Mouse (Mus musculus) midbrain, embryonic 16.5 days (tissue): Measurements from ENCODE around the gene D930007J09Rik. TPM values are rescaled to one million over a fixed set of nuclear protein-coding genes. Genes with fewer than 3 reads are reported as not detected.

Experiments used
- ATAC-seq: fragments of 200-750 bp; cut with Nextera tagmentation; 2 replicates; pipeline ENCODE4 v1.8.0; 2017; ENCODE audit warnings: moderate TSS enrichment
- H3K27ac ChIP-seq: fragments of 300-500 bp; sonication (generic); 2 replicates; pipeline ENCODE4 v1.5.1; 2014; ENCODE audit warnings: mild to moderate bottlenecking, low read length, mixed read lengths
- H3K27me3 ChIP-seq: fragments of 300-500 bp; sonication (generic); 2 replicates; pipeline ENCODE4 v1.6.1; 2014; ENCODE audit warnings: low read depth, low read length, mixed read lengths; ENCODE audit not compliant: control insufficient read depth, insufficient read depth
- H3K36me3 ChIP-seq: fragments of 300-500 bp; sonication (generic); 2 replicates; pipeline ENCODE4 v1.6.1; 2014; ENCODE audit warnings: mild to moderate bottlenecking, low read length, moderate library complexity, mixed read lengths; ENCODE audit not compliant: control insufficient read depth, insufficient read depth
- H3K4me1 ChIP-seq: fragments of 300-500 bp; sonication (generic); 2 replicates; pipeline ENCODE4 v1.6.1; 2014; ENCODE audit warnings: mild to moderate bottlenecking, low read length, mixed read lengths; ENCODE audit not compliant: control insufficient read depth, insufficient read depth
- H3K4me2 ChIP-seq: fragments of 300-500 bp; sonication (generic); 2 replicates; pipeline ENCODE4 v1.6.1; 2014; ENCODE audit warnings: mild to moderate bottlenecking, low read length, mixed read lengths
- H3K4me3 ChIP-seq: fragments of 300-500 bp; sonication (generic); 2 replicates; pipeline ENCODE4 v1.5.1; 2014; ENCODE audit warnings: low read depth, mild to moderate bottlenecking, low read length, moderate library complexity, mixed read lengths
- H3K9ac ChIP-seq: fragments of 300-500 bp; sonication (generic); 2 replicates; pipeline ENCODE4 v1.6.1; 2014; ENCODE audit warnings: low read depth, low read length, mixed read lengths
- H3K9me3 ChIP-seq: fragments of 300-500 bp; sonication (generic); replicated peaks from 2 replicates; pipeline ENCODE4 v1.6.1; 2014; ENCODE audit warnings: mild to moderate bottlenecking, low read length, mixed read lengths; ENCODE audit not compliant: control insufficient read depth, poor library complexity, severe bottlenecking
- WGBS: fragments of 180-500 bp; shearing (Covaris S2); extraction: QIAGEN DNeasy Blood & Tissue Kit; methylation state at CpG from one replicate; pipeline ENCODE4 v1.1.7; 2014; 5-methylcytosine and 5-hydroxymethylcytosine counted together
- polyA plus RNA-seq: library from polyadenylated mRNA; unstranded; fragments of >200 nt; fragmentation: Nextera tagmentation; extraction: Ambion mirVana; gene quantifications from 2 replicates; pipeline ENCODE4 v1.2.1, GENCODE M21; 2015

Gene D930007J09Rik
- polyA plus RNA-seq, 1 experiment from 2014 or later, result not detected

DNA sequence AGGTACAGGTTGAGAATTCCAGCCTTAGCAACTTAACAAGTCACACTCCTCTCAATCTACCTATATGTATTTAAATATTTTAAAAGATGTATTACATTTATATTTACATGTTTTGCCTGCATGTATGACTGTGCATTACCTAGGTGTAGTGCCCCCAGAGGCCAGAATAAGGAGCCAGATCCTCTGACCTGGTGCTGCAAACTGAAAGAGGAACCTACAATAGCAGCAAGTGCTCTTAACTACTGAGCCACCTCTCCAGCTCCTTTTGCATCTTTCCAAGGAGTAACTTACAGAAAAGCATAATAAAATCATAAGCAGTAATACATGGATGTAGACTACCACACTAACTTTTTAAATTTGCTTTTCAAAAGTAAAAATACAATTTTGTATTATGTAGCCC is 1.8 kb downstream of the D930007J09Rik start:
- H3K9me3 ChIP-seq, result no peaks in the 10 kb centered on the region
- H3K27me3 ChIP-seq, result no peaks in the 10 kb centered on the region
- peak overlapping the region; percentile 55 for H3K4me2 ChIP-seq
- peaks cover 24% of the 10 kb centered on the region for H3K4me1 ChIP-seq
- no peak overlapping the region for H3K4me3 ChIP-seq
- H3K27ac ChIP-seq, result no peak overlapping the region
- ATAC-seq, result no peak
- no peaks in the 10 kb centered on the region for H3K36me3 ChIP-seq
- no peak overlapping the region for H3K9ac ChIP-seq

DNA sequence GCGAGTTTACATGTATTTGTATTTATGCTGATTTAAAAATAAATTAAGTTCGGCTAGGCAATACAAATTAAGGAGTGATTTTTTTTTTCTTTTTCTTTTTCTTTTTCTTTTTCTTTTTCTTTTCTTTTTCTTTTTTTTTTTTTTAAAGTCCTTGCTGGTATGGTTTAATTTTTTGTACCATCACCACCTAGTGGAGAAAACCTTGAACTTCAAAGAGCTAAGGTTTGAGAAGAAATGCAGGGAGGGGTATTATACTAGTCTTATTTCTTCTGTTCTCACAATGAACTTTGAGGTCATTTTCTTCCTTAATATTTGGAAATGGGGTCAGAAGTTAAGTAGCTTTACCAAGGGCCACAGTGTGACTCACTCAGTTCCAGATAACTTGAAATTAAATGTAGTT is 3.5 kb downstream of the D930007J09Rik start:
- no peak overlapping the region for H3K4me3 ChIP-seq
- ATAC-seq, result no peak
- H3K4me1 ChIP-seq, result peaks cover 13% of the 10 kb centered on the region
- no peaks in the 10 kb centered on the region for H3K27me3 ChIP-seq
- no peaks in the 10 kb centered on the region for H3K9me3 ChIP-seq
- H3K27ac ChIP-seq, result no peak overlapping the region
- H3K4me2 ChIP-seq, result no peak overlapping the region
- no peaks in the 10 kb centered on the region for H3K36me3 ChIP-seq
- no peak overlapping the region for H3K9ac ChIP-seq
- 82% methylated on average over 2 of the region's 2 CpGs for WGBS

- WGBS, result 91% methylated on average over 1 of the region's 1 CpGs
- no peak for ATAC-seq
- no peak overlapping the region for H3K27ac ChIP-seq
Measured at GRCm38 (mm10) chr13:32797085-32797484, 5.6 kb downstream of the D930007J09Rik start.

DNA sequence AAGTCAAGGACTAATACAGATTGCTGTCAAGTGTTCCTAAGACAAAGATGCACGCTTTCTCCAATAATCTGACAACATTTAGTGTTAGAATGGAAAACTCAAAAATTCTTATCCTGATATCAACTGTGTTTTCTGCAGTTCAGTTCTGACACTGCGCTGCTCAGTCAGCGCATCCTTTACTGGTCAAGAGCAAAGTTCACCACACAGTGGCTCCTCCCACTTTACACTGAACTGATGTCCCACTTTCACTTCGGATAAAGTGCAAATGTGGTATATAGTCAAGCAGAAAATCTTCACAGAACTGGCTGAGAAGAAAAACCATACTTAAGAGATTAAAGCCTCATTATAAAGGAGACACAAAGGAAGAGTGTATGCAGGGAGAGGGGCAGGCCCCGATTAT is 7.5 kb downstream of the D930007J09Rik start:
- no peak overlapping the region for H3K4me3 ChIP-seq
- H3K9me3 ChIP-seq, result no peaks in the 10 kb centered on the region
- no peak overlapping the region for H3K4me2 ChIP-seq
- no peaks in the 10 kb centered on the region for H3K36me3 ChIP-seq
- ATAC-seq, result no peak
- no peaks in the 10 kb centered on the region for H3K4me1 ChIP-seq
- no peak overlapping the region for H3K9ac ChIP-seq
- WGBS, result 87% methylated on average over 5 of the region's 5 CpGs
- no peaks in the 10 kb centered on the region for H3K27me3 ChIP-seq
- no peak overlapping the region for H3K27ac ChIP-seq

More at GRCm38 (mm10) chr13:32797085-32797484, 5.6 kb downstream of the D930007J09Rik start:
- Histone ChIP-seq H3K4me3 (no peak overlapping the region), H3K27me3 (no peaks in the 10 kb centered on the region), H3K9ac (no peak overlapping the region), H3K9me3 (no peaks in the 10 kb centered on the region), H3K4me2 (no peak overlapping the region), H3K36me3 (no peaks in the 10 kb centered on the region), H3K4me1 (0 out of 2 replicates have a peak, but pooled peaks cover 2% of the 10 kb centered on the region)

- H3K4me3 ChIP-seq, result no peak overlapping the region
- H3K4me1 ChIP-seq, result no peaks in the 10 kb centered on the region
- H3K27me3 ChIP-seq, result no peaks in the 10 kb centered on the region
- H3K27ac ChIP-seq, result no peak overlapping the region
- no peak overlapping the region for H3K9ac ChIP-seq
- ATAC-seq, result no peak
- H3K9me3 ChIP-seq, result no peaks in the 10 kb centered on the region
- H3K4me2 ChIP-seq, result no peak overlapping the region
- H3K36me3 ChIP-seq, result no peaks in the 10 kb centered on the region
- 69% methylated on average over 2 of the region's 2 CpGs for WGBS
Measured at GRCm38 (mm10) chr13:32794619-32795018, 8.0 kb downstream of the D930007J09Rik start.

GRCm38 (mm10) chr13:32789781-32790180 is 12.9 kb downstream of the D930007J09Rik start:
- Histone ChIP-seq H3K9ac (no peak overlapping the region), H3K4me2 (no peak overlapping the region), H3K27ac (no peak overlapping the region), H3K27me3 (no peaks in the 10 kb centered on the region), H3K4me3 (no peak overlapping the region), H3K4me1 (no peaks in the 10 kb centered on the region), H3K36me3 (no peaks in the 10 kb centered on the region), H3K9me3 (no peaks in the 10 kb centered on the region)
- WGBS, result 79% methylated on average over 4 of the region's 4 CpGs
- ATAC-seq, result no peak

- no peak overlapping the region for H3K27ac ChIP-seq
- H3K4me1 ChIP-seq, result no peaks in the 10 kb centered on the region
- no peak overlapping the region for H3K9ac ChIP-seq
- WGBS, result 77% methylated on average over 2 of the region's 2 CpGs
- no peaks in the 10 kb centered on the region for H3K36me3 ChIP-seq
- H3K4me3 ChIP-seq, result no peak overlapping the region
- no peaks in the 10 kb centered on the region for H3K9me3 ChIP-seq
- no peaks in the 10 kb centered on the region for H3K27me3 ChIP-seq
- no peak overlapping the region for H3K4me2 ChIP-seq
- ATAC-seq, result no peak
Measured at GRCm38 (mm10) chr13:32787584-32787983, 15.1 kb downstream of the D930007J09Rik start.

GRCm38 (mm10) chr13:32783816-32784215 is 18.8 kb downstream of the D930007J09Rik start, which contains the start of gene Mylk4:
Gene Mylk4, minus strand, starts transcription at chr13:32783954.
- Histone ChIP-seq H3K4me2 (no peak within 1 kb of the TSS), H3K27ac (no peak within 1 kb of the TSS), H3K27me3 (no peaks in the 10 kb centered on the region), H3K4me3 (no peak within 1 kb of the TSS), H3K4me1 (no peaks in the 10 kb centered on the region), H3K9me3 (no peaks in the 10 kb centered on the region), H3K36me3 (no peaks in the 10 kb centered on the region), H3K9ac (no peak within 1 kb of the TSS)
- 87% methylated on average over 8 of the region's 8 CpGs for WGBS
- no peak for ATAC-seq

DNA sequence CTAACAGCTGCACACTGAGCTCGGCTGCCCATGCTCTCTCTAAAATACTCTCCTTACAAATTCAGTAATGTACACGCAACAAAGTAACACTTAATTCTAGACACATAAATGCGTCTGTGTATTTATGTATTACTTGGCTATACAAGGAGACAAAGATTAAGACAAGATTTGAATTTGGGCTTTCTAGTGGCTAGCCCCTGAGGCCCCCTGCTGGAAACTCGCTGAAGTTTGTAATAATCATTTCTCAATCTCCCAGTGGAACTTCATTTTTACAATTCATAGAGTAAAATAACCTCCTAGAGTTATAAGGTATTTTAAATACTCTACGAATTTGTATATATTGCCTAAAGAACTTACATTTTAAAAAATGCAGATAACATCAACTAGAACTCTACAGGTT is 19.6 kb downstream of the D930007J09Rik start:
- WGBS, result 65% methylated on average over 5 of the region's 5 CpGs
- ATAC-seq, result no peak
- Histone ChIP-seq H3K9me3 (no peaks in the 10 kb centered on the region), H3K27ac (no peak overlapping the region), H3K36me3 (no peaks in the 10 kb centered on the region), H3K4me3 (no peak overlapping the region), H3K4me1 (no peaks in the 10 kb centered on the region), H3K9ac (no peak overlapping the region), H3K4me2 (no peak overlapping the region), H3K27me3 (no peaks in the 10 kb centered on the region)
